Mouse (Mus musculus) frontal cortex, adult 2 months (tissue): ENCODE results near the gene Nob1. TPM values are rescaled to one million over a fixed set of nuclear protein-coding genes. Genes with fewer than 3 reads are reported as not detected.

ENCODE experiments used
- DNase-seq, 2 experiments: peaks; one replicate each; pipeline ENCODE4 v3.0.0; 2022; ENCODE audit warnings: low spot score in 1 of 2; ENCODE audit errors: extremely low spot score in 1 of 2
- polyA plus RNA-seq: library from polyadenylated mRNA; depleted of rRNA; stranded (reverse); fragments of >200 nt; gene quantifications from 2 replicates; pipeline ENCODE4 v1.2.3, GENCODE M21; 2012

Nob1 gene
- polyA plus RNA-seq, 1 experiment = 58.2 TPM

DNA sequence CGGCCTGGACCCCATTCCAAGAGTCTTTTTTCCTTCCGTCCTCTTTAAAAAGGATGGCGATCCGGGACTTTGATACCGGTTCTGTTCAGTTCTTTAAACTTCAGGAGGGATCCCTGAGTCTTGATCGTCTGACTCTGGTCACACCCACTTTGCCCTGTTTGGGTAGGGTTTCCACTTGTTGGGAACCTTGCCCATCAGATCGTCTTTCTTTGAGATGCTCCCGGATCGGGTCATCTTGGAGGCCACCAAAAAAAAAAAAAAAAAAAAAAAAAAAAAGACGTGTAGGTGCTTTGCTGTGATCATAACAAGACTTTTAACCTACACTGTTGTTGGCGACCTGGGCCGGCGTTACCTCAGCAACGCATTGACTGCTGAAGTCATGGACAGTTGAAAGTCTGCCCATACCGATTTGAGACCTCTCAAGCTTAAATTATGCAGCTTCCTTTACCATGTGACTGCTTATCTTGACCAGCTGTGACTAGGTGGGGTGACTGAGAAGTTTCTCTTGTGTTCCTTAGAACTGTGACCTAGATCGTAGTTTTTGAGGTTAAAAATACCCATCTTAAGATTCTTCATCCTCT lies 12.1 kb upstream of the Nob1 start:
- DNase-seq = no peak

DNA sequence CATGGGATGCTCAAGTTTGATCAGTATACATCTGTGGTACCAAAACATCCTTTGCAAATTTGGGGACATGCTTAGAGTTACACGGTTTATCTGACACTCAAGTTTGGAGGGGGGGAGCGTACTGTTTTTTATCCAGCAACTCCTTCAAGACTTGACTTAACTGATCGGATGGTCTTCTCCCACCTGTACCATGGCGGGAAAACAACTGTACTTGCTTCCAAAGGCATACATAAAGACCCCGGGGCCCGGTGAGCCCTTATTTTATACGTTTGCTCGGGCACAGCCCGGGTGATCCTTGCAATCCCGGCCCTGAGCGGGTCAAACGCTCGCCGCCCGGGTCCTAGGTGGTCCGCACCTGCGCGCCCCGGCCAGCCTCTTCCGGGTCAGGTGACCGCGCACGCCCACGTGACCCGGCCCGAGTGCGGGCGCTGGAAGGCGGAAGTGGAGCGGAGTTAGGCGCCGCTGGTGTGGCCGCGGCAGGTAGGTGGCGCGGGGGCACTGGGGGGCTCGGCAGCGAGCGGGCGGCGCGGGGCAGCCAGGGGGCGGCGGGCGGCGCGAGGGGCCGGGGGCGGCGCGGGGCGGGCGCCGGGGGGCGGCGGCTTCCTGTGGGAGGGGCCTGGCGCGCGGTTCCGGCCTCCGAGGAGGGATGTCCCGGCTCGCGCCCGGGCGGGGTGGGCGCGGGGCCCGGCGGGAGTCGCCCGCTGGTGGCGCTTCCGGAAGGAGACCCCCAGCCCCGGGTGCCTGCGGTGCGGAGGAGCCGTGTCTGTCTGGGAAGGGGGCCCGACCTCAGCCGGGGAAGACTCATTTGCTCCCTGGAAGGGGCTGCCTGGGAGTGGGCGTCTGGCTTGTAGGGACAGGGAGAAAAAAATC lies 11.3 kb upstream of the Nob1 start, which contains the start of gene Wwp2:
TSS of gene Wwp2 (plus strand) at position 404 of the 870 bp plus-strand sequence.
- peak; percentile 39 to 69 for DNase-seq

DNA sequence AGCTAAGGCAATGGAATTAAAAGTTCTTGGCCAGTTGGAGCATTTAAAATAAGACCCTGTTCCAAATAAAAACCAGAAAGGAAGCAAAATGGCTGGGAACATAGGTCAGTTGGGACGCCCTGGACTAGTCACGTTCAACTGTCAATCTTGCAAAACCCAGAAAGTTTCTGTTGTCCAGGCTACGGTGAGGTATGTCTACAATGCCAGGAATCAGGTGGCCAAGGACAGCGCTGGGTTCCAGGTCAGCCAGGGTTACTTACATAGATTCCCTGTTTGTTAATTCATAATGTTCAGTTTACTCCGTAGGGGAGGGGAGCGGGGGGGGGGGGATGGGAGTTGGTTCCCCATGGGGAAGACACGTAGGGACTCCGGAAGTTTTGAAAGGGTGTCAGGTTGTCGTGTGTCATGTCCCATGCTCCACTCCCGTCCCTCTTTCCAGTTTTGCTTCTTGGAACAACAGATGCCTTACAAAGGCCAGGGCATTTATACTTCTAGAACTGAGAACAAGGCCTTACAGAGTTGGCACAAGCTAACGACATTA lies 10.6 kb upstream of the Nob1 start:
- DNase-seq = no peak

DNA sequence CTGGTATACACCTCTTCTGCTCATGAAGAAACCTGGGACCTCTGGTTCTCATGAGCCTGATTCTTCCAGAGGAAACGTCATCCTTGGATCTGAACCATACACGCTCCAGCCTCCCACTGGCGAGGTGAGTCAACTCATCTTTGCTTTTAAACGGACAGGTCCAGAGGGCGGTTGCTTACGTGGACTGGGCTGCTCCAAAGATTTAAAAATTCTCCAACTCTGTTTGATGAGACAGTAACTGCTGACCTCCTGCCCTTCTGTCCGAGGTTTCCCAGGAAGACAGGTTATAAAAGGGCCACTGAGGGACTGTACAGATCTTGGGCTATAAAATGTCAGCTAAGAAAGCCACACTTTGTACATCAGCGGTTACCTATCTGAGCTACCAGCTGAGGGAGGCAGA lies 6.0 kb upstream of the Nob1 start:
- DNase-seq = no peak

- DNase-seq = no peak
Observed at GRCm38 (mm10) chr8:107425230-107425597, 363 bp upstream of the Nob1 start.

GRCm38 (mm10) chr8:107424176-107424575 lies 675 bp downstream of the Nob1 start:
- no peak for DNase-seq

DNA sequence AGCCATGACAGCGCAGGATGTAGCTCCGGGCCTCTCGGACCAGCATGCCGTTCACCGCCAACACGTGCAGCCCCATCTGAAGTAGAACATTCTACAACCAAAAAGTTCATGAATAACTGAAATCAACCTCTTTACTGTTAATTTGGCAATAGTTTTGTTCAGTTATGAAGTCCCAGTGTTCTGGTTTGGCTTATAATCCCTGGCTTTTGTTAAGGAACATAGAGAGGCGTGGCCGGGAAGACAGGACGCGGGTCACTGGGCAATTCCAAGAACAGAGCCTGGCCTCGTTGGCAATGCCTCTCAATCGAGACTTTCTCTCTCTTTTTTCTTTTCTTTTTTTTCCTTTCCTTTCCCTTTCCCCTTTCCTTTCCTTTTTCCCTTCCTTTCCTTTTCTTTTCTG lies 7.8 kb downstream of the Nob1 start:
- no peak for DNase-seq

- no peak for DNase-seq
Observed at GRCm38 (mm10) chr8:107413881-107414280, 11.0 kb downstream of the Nob1 start.

DNA sequence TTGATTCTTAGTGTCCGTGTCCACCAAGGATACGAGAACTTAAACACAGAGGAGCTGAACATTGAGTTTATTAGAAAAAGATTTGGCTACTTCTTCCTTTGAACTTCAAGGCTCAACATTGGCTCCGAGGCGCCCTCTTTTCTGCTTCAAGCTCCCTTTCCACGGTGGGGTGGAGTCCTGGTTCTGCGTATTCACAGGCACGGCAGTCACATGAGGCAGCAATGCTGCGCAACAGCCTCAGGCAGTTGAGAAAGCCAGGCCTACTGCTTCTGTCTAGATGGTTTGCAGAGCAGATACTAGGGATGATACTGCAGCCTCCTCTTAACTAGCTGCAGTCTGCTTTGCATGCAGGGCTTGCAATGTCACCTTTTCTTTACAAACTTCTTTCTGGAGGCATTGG lies 12.3 kb downstream of the Nob1 start:
- no peak for DNase-seq

- DNase-seq = peak in 1 of 2 experiments; percentile 33
Observed at GRCm38 (mm10) chr8:107411391-107411790, 13.5 kb downstream of the Nob1 start.

GRCm38 (mm10) chr8:107405935-107406334 lies 18.9 kb downstream of the Nob1 start:
- no peak for DNase-seq

DNA sequence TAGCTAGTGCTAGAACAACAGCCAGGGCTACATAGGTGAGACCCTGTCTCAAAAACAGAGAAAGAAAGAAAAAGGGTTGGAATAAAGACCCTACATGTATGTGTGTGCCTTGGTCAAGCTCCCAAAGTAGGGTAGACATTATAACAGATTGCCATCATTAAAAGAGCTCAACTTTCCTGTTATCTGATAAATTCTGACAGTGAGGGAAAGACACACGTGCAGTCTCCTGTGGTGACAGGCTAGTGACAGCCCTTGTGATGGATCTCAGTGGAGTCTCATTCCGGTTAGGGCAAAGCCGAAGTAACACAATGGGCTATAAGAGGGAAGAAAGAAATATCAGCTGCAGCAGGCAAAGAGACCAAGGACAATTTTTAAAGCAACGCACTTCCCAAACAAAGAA lies 20.8 kb downstream of the Nob1 start:
- no peak for DNase-seq

GRCm38 (mm10) chr8:107403038-107403781 lies 21.6 kb downstream of the Nob1 start, which contains the start of gene Nqo1:
Gene Nqo1 (minus strand): TSS chr8:107403206.
- peak; percentile 52 to 63 for DNase-seq

GRCm38 (mm10) chr8:107401866-107402265 lies 23.0 kb downstream of the Nob1 start:
- DNase-seq = no peak

DNA sequence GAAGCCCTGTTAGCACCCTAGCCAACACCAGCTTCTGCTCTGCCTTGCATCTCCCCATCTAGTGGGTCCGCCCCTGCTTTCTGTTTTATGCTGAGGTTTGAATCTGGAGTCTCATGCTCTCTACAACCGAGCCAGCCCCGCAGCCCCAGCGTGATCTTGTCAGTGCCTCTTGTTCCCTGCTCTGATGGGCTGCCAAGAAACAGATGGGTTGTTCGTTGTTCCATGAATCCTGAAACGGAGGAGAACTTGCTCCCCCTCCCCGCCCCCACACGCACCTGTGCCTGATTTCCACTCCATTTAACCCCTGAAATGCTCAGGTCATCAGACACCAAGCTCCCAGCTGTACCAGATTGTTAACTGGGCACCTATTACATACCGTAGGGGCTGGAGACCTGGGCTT lies 25.4 kb downstream of the Nob1 start:
- no peak for DNase-seq

GRCm38 (mm10) chr8:107397665-107398064 lies 27.2 kb downstream of the Nob1 start:
- DNase-seq = no peak

GRCm38 (mm10) chr8:107396106-107396670 lies 28.7 kb downstream of the Nob1 start:
- DNase-seq = no peak

- DNase-seq = no peak
Observed at GRCm38 (mm10) chr8:107395397-107395796, 29.5 kb downstream of the Nob1 start.

GRCm38 (mm10) chr8:107391136-107391516 lies 33.7 kb downstream of the Nob1 start:
- DNase-seq = no peak

DNA sequence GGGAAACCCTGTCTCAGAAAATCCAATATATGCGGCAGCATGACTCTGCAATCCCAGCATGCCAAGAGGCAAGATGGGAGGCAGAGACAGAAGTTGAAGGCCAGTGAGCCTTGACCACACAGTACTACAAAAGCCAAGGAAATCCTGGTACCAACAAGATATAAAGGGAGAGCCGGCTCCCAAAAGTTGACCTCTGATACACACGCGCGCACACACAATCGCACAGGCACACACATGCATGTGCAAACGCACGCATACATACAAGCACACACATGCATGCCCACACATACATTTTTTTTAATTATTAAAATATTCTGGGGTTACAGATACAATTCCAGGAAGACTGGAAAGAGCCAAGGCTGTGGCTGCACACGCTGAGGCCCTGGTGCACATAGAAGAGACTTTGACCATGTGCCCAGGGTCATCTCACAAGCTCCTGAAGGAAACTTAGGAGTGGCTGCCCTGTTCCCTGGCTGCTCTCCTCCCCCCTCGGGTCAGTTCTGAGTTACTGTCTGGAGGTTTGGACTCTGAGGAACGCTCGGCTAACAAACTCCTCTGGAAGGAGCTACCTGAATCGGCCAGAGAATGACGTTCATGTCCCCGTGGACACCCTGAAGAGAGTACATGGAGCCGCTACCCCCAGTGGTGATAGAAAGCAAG lies 34.2 kb downstream of the Nob1 start:
- DNase-seq = no peak
